Mouse (Mus musculus): Measurements from ENCODE around the gene Polr2l.

Polr2l gene

DNA sequence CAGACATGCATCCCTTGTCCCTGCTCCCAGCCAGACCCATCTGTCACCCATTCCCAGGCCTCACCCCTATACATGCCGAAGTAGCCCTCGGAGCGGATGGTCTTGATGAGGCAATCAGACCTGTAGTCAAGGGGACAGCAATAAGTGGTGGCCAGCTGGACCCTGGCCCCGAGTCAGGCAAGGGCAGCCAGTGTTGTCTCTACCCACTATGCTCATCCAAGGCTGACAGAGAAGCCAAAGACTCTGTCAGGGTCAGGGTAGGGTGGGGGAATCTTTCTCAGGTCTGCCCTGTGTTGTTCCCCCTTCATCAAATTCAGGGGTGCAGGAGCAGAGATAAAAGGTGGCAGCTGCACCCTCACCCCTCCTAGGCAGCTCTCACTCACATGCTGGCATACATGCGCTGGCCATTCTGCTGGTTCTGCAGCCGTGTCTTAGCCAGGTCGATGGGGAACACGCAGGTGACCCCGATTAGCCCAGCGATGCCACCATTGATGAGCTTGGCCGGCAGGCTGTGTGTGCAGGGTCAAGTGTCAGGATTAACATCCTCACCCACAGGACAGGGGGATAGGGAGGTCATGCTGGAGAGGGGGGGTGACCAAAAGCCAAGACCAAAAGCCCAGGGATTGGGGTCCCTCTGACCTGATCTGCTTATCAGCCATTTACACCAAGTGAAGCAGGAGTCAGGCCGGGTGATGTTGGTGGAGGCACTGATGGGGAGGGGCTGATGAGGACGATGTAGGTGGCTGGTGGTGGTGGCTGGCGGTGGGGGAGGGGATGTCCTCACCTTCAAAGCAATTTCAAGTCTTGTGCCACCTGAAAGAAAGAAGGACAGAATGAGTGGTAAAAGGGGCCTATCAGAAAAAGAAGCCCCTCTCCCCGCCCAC, 41.2 kb downstream of the Polr2l start:
- DNase-seq (ENCODE audit: low read depth in 1 of 2, low spot score in 2 of 2): no peak

DNA sequence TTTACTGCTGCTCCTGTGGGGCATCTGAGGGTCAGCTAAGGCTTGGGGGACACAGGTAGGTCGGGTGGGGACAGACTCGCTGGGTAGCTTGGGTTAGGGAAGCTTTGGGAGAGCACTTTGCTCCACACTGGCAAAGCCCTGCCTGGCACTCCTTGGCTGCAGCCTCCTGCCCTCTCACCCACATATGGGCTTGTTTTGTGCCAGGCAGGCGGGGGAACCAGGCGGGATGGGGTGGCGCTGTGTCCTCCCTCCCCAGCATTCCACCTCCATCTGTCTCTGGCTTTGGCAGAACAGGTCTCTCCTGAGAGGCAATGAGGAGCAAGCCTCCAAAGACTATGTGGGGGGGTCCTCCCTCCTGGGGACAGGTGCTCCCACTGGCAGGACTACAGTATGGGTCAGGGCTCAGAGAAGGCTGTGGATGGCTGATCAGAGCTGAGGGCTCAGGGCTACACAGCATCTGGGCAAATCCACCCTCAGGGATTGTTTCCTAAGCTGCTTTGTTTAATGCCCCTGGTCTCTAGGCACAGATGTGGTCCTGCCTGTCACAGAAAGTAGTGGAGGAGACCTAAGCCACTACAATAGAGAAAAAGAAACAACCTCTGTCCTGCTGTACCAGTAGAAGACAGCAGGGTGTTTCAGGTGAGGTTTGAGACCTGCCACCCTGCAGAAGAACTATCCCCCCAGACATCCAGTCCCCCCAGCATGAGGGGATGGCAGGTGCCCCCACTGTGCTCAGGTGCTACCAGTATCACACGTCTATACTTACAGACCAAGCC, 42.0 kb downstream of the Polr2l start:
- no peak for DNase-seq (ENCODE audit: low read depth in 1 of 2, low spot score in 2 of 2)

DNA sequence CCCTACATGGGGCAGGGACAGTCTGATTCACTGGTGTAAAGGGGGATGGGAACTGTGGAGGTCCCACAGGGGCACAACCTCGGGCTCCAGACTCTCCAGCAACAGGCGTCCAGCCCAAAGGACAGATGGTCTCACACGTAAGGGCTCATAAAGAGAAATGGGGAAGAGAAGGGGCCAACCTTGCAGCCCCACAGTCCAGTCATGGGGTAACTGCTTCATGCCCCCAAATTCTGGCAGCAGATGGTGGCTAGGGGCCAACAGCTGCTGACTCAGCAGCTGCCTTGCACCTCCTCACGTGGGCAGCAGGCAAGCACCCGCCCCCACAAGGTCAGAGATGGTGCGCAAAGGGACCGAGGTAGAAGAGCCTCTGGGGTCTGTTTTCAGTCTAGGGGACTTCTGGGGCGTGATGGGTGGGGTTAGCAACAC, 42.7 kb downstream of the Polr2l start:
- DNase-seq (ENCODE audit: low read depth in 1 of 2, low spot score in 2 of 2): no peak

DNA sequence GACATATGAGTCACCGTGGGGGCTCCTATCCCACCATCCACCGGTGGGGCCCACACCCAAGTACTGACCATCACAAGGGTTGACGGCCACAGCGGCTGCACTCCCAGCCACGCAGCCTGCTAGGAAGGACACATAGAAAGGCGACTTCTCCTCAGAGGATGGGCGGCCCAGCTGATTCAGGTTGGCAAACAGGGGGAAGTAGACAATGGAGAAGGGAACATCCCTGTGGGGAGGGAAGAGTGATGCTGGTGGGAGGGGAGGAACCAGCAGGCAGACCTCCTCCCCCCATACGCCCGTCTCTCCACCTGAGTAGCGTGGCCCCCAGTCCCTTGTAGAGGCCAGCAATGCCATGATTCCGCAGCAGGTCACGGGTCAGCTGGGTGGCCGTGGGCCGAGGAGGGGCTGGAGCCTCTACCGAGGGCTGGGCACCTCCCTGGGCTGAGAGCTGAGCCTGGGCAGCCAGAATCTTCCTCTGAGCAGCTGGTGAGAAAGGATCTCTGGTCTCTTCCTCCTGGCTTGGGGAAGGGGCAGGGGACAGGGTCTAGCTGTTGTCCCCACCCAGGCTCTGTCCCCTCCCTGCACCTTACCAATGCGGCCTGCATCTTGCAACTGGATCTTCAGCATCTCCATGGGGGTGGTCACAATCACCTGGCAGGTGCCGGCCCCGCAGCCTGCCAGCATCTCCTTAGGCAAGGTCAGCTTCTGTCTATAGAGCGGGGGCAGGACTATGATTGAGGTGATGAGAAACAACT, 43.3 kb downstream of the Polr2l start:
- no peak for DNase-seq (ENCODE audit: low read depth in 1 of 2, low spot score in 2 of 2)

DNA sequence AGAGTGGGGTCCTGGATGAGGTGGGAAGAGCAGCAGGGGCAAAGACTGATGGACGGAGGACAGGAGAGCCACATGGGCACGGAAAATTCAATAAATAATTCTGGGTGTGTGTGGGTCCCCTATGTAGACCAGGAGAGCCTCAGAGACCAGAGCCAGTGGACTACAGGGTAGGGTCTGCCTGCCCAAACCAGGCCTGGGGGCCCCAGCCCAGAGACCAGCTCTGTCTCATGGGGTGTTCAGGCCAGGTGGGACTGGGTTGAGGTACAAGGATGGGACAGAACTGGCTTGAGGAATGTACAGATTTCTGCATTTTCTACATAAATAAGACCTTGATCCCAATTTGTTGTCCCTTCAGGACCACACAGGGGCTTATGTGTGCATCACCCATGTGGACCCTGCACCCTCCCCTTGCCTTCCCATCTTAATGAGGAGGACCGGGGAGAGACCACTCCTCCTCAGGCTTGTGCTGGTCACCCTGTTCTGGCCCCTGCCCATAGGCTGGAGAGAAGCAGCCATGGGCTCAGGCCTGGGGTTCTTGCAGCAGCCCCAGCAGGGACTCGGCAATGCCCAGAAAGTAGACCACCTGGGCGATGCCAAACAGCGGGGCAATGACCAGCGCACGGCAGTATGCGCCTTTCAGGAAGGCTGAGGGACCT, 44.2 kb downstream of the Polr2l start:
- DNase-seq (ENCODE audit: low read depth in 1 of 2, low spot score in 2 of 2): no peak

DNA sequence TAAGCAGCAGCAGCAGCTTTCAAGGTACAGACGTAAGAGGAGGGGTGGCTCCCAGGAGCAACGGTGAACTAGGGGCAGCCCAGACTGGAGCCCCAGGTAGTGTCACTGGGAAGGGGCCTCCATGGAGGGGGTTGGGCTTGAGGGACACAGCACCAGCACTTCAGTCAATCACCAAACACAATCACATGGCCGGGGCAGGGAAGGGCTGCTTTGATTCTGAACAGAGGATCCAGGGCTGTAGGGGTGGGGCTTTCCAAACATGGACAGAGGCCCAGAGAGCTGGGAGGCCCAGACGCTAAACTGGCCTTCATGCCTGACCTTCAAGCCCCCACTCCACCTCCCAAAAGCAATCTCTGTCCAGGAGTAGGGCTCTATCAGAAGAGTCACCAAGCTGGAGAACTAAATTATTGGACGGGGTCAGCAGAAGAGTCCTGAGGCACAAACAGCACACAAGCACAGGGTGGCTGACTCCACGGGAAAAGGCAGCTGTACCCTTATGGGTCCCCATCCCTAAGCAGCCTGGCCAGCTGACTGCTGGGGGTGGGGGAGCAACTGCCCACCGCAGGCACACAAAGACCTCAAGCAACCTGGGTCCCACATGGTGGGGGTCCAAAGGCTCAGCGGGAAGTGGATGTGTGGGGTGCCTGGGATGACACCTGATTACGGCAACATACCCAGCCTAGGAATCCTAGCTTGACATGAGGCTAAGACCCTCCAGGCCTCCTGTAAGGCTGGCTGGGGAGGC, 44.9 kb downstream of the Polr2l start:
- no peak for DNase-seq (ENCODE audit: low read depth in 1 of 2, low spot score in 2 of 2)

DNA sequence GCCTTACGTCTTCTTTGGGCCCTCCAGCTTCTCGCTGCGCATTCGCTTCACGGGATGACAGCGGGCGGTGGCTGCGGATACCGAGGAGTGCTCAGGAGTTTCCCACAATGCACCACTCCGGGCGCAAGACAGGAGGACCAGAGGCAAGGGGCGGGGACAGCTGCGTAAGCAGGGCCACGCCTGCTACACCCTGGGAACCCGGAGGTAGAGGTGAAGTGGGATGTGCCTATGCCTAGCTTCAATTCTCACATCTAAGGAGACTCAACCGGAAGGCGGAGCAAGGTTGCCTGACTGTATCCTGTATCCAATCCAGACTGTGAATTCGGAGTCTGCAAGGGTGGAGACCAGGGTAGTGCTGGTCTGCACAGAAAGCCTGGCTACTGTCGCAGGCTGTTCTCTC, 45.6 kb downstream of the Polr2l start, which contains the start of gene Cend1:
Gene Cend1 (minus strand): TSS at position 182 of the 400 bp plus-strand sequence.
- DNase-seq (ENCODE audit: low read depth in 1 of 2, low spot score in 2 of 2): no peak

DNA sequence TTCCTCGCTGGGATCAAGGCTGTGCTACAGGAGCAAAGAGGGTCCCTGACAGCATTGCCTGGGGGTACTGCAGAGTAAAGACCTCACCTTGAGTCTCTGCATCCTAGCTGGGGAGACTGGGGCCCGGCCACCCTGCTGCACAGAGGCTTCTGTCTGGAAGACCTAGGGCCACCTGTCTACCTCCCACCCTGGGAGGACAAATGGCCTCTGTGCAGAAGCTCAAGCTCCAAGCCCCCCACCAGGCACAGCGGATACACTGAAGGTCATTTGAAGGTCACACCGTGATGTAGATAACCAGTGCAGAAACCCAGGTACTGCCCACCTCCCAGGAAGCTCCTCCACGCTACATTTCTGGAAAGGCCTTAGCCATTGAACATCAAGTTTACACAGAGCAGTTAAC, 46.2 kb downstream of the Polr2l start:
- no peak for DNase-seq (ENCODE audit: low read depth in 1 of 2, low spot score in 2 of 2)

DNA sequence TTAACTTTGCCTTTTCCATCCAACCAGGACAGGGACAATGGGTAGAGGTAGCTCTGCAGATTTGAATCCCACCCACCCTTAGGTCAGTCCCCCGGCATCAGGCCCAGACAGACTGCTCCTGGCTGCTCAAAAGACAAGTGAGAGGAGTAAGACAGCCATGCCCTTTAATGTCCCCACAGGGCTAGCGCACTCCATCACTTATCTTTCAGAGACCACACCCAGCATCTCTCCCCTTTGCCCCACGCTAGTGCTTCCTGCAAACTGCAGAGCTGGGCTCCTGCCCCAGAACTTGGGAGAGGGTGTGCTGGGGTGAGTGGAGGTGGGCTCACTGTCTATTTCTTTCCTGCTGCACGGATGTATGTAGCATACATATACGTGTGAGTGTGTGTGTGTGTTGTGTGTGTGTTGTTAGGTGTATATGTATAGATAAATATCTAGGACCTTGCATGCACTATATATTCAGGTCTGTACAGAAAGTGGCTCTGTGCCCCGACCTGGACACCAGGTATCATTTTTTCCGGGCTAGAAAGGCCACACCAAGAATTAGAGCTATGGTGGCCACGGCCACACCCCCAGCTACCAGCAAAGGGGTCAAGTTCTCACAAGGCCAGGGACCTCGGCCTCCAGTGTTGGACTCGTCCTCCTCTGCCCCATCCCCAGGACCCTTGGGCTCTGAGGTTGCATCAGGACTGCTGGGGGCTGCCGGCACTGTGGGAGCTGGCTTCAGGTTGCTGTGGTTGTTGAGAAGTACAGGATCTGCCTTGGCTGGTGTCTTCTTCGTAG, 47.8 kb downstream of the Polr2l start:
- no peak for DNase-seq (ENCODE audit: low read depth in 1 of 2, low spot score in 2 of 2)

DNA sequence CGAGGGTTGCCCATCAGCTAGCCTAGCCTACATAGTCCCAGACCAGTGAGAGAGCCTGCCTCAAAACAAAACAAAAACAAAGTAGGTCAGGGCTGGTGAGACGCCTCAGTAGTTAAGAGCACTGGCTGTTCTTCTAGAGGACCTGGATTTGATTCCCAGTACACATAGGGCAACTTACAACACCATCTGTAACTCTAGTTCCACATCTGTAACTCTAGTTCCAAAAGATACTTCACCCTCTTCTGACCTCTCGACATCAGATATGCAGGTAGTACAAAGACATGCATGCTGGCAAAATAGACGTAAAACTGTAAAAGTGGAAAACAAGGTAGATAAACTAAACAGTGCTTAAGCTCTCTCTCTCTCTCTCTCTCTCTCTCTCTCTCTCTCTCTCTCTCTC, 51.1 kb downstream of the Polr2l start:
- no peak for DNase-seq (ENCODE audit: low read depth in 1 of 2, low spot score in 2 of 2)
